Mouse (Mus musculus) bone marrow, adult 2 months (tissue): ENCODE results near the gene Trmt10a.

Experiments used
- CTCF ChIP-seq: fragments of 200-500 bp; IDR thresholded peaks from 2 replicates; pipeline ENCODE4 v1.5.1; 2011; ENCODE audit warnings: low read length, control low read depth; ENCODE audit not compliant: control insufficient read depth, insufficient read depth
- POLR2A ChIP-seq: fragments of 200-500 bp; IDR thresholded peaks from 2 replicates; pipeline ENCODE4 v1.6.1; 2011; ENCODE audit warnings: low read depth, mild to moderate bottlenecking, control low read depth, low read length, borderline replicate concordance; ENCODE audit not compliant: control insufficient read depth

DNA sequence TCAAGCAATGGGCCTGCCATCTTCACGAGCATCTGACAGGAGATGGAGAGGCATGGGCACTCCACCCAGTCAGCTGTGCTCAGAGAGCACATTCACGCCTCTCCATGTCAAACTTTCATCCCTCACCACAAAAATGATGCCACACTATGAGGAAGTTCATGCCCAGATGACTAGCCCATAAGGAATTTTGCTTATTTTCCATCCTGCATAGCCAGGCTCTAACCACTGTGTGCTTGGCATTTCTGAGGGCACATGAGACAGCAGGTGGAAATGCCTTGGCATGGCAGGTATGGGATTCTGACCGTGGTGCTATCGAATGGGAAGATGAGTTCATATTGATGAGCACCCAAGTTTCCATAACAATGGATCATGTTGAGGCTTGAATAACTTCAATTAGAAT is 39.6 kb upstream of the Trmt10a start:
- TF ChIP-seq CTCF (no peak), POLR2A (no peak)
